Mouse (Mus musculus): ENCODE measurements around the gene Ppp1r13b. TPM values are rescaled to one million over a fixed set of nuclear protein-coding genes. Genes with fewer than 3 reads are reported as not detected.

The Ppp1r13b gene
- polyA plus RNA-seq, 1 experiment from 2014 or later = 19.7 TPM

- Histone ChIP-seq H3K4me3 (replicated peaks) (no peak overlapping the region), H3K4me2 (replicated peaks) (no peak overlapping the region), H3K4me1 (replicated peaks) (no peaks in the 10 kb centered on the region), H3K9me3 (no peaks in the 10 kb centered on the region), H3K27me3 (no peaks in the 10 kb centered on the region), H3K27ac (no peak overlapping the region), H3K36me3 (no peaks in the 10 kb centered on the region), H3K9ac (replicated peaks) (no peak overlapping the region)
- WGBS = 91% methylated on average over 5 of the region's 5 CpGs
- ATAC-seq = no peak
Observed at GRCm38 (mm10) chr12:111872079-111872478, 35.8 kb downstream of the Ppp1r13b start.

DNA sequence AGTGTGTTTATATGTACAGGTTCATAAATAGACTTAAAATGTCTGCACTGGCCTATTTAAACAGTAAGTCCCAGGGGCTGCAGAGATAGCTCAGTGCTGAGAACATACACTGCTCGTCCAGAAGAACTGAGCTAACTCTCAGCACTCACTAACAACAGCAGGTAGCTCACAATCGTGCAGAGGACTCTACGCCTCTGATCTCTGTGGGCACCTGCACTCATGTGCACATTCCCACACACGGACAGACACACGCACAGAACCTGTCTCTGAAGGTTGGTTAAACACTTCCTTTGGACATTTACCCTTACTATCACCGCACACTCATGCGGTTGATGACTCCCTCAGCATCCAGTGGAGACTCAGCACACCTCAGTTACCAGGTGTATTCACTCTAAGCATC lies 37.1 kb downstream of the Ppp1r13b start:
- H3K27ac ChIP-seq = no peak overlapping the region
- WGBS = 88% methylated on average over 7 of the region's 7 CpGs
- no peaks in the 10 kb centered on the region for H3K27me3 ChIP-seq
- H3K4me2 ChIP-seq (replicated peaks) = no peak overlapping the region
- no peak overlapping the region for H3K4me3 ChIP-seq (replicated peaks)
- no peaks in the 10 kb centered on the region for H3K36me3 ChIP-seq
- no peaks in the 10 kb centered on the region for H3K4me1 ChIP-seq (replicated peaks)
- H3K9ac ChIP-seq (replicated peaks) = no peak overlapping the region
- no peak for ATAC-seq
- no peaks in the 10 kb centered on the region for H3K9me3 ChIP-seq

DNA sequence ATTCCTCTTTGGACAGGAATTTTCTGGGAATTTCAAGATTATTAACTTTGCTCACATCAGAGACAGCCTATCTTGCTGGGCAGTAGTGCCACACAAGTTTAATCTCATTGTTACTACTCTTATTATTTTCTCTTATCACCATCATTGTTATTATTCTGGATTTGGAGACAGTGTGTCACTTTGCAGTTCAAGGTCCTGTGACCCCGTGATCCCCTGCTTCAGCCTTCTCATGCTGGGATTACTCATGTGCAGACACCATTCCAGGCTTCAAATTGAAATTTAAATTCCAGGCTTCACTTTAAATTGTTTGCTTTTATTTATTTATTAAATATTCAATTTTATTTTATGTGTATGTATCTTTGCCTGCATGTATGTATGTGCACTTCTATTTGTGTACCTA lies 38.1 kb downstream of the Ppp1r13b start:
- H3K4me1 ChIP-seq (replicated peaks) = no peaks in the 10 kb centered on the region
- H3K9me3 ChIP-seq = no peaks in the 10 kb centered on the region
- WGBS = 78% methylated on average over 1 of the region's 1 CpGs
- no peak overlapping the region for H3K27ac ChIP-seq
- H3K9ac ChIP-seq (replicated peaks) = no peak overlapping the region
- no peak for ATAC-seq
- H3K4me2 ChIP-seq (replicated peaks) = no peak overlapping the region
- peaks cover 2% of the 10 kb centered on the region; the same call in 1 of the 2 replicates for H3K36me3 ChIP-seq
- no peak overlapping the region for H3K4me3 ChIP-seq (replicated peaks)
- no peaks in the 10 kb centered on the region for H3K27me3 ChIP-seq

DNA sequence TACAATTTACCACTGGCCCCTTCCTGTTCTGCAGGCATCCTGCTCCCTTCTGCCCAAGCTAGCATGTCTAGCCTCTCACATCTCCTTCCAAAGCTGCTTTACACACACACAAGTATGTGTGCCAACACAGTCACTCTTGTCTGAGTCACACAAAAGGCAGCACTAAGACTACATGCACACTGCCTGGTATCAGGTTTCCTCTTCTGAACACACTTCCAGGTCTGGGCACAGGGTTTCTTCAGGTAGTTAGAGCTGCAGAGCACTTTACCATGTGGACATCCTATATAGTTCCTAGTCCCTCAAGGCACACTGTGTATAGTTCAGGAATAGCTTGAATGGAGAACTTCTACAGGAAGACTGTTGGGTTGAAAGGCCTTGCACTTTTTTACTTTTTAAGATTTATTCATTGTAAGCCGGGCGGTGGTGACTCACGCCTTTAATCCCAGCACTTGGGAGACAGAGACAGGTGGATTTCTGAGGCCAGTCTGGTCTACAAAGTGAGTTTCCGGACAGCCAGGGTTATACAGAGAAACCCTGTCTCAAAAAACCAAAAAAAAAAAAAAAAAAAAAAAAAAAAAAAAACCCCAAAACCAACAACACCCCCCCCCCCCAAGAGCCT lies 43.6 kb downstream of the Ppp1r13b start:
- WGBS = 90% methylated on average over 4 of the region's 4 CpGs
- H3K9me3 ChIP-seq = no peaks in the 10 kb centered on the region
- ATAC-seq = no peak

DNA sequence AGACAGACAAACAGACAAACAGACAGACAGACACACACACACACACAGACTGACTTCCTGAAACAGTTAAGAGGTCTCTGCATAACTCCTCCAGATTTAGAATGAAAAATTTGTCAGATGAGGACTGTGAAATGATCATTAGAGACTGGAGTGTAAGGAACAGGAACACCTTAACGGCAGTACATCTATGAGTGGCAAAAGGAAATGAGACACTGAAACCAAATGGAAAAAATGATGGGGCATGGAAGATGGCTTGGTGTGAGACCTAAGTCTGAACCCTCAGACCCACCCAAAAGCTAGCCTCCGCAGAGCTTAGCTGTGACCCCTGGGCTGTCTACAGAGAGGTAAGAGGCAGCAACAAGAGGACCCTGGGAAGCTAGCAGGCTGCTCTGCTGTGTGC lies 52.5 kb downstream of the Ppp1r13b start:
- WGBS = 83% methylated on average over 2 of the region's 2 CpGs

More for the DNA sequence above, 43.6 kb downstream of the Ppp1r13b start:
- no peaks in the 10 kb centered on the region for H3K4me1 ChIP-seq (replicated peaks)
- H3K9ac ChIP-seq (replicated peaks) = no peak overlapping the region
- no peaks in the 10 kb centered on the region for H3K27me3 ChIP-seq
- no peak overlapping the region for H3K27ac ChIP-seq
- no peak overlapping the region for H3K4me3 ChIP-seq (replicated peaks)
- H3K4me2 ChIP-seq (replicated peaks) = no peak overlapping the region
- peaks cover 7% of the 10 kb centered on the region; the same call in 1 of the 2 replicates for H3K36me3 ChIP-seq

DNA sequence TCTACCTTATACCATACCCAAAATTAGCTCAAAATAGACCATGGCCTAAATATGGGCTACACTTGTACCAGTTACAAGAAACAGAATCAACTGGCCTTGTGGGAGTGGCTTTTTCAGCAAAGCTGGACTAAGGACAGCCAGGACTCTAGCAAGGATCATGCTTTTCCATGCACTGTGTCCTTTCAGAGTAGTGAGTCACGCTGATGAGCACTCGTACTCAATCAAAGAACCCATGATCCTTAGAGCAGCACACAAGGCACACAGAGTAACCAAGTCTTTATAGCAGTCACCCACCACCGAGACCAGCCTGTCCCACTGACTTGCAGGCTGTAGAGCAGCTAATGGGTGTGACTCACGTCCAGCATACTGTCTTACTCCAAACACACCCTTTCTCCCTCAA lies 54.4 kb downstream of the Ppp1r13b start:
- H3K36me3 ChIP-seq = 0 out of 2 replicates have a peak, but pooled peaks cover 3% of the 10 kb centered on the region
- H3K4me3 ChIP-seq (replicated peaks) = no peak overlapping the region
- H3K27me3 ChIP-seq = no peaks in the 10 kb centered on the region
- WGBS = 81% methylated on average over 4 of the region's 4 CpGs
- no peaks in the 10 kb centered on the region for H3K4me1 ChIP-seq (replicated peaks)
- ATAC-seq = no peak
- no peak overlapping the region for H3K9ac ChIP-seq (replicated peaks)
- H3K9me3 ChIP-seq = no peaks in the 10 kb centered on the region
- no peak overlapping the region for H3K27ac ChIP-seq
- no peak overlapping the region for H3K4me2 ChIP-seq (replicated peaks)

More for the DNA sequence above, 52.5 kb downstream of the Ppp1r13b start:
- Histone ChIP-seq H3K4me3 (replicated peaks) (no peak overlapping the region), H3K4me2 (replicated peaks) (no peak overlapping the region), H3K27me3 (no peaks in the 10 kb centered on the region), H3K36me3 (peaks cover 3% of the 10 kb centered on the region; the same call in 1 of the 2 replicates), H3K4me1 (replicated peaks) (no peaks in the 10 kb centered on the region), H3K9me3 (0 out of 2 replicates have a peak, but pooled peaks cover 3% of the 10 kb centered on the region), H3K9ac (replicated peaks) (no peak overlapping the region), H3K27ac (no peak overlapping the region)
- ATAC-seq = no peak

GRCm38 (mm10) chr12:111853011-111853436 lies 54.9 kb downstream of the Ppp1r13b start:
- ATAC-seq = no peak
- Histone ChIP-seq H3K4me3 (replicated peaks) (no peak overlapping the region), H3K4me1 (replicated peaks) (no peaks in the 10 kb centered on the region), H3K27me3 (no peaks in the 10 kb centered on the region), H3K9me3 (no peaks in the 10 kb centered on the region), H3K9ac (replicated peaks) (no peak overlapping the region), H3K4me2 (replicated peaks) (no peak overlapping the region), H3K36me3 (0 out of 2 replicates have a peak, but pooled peaks cover 1% of the 10 kb centered on the region), H3K27ac (no peak overlapping the region)
- 74% methylated on average over 10 of the region's 10 CpGs for WGBS

- ATAC-seq = no peak
- Histone ChIP-seq H3K9me3 (no peaks in the 10 kb centered on the region), H3K4me2 (replicated peaks) (no peak overlapping the region), H3K9ac (replicated peaks) (no peak overlapping the region), H3K4me3 (replicated peaks) (no peak overlapping the region), H3K27ac (0 out of 2 replicates have a peak overlapping the region, but pooled peaks have one; percentile 4), H3K36me3 (no peaks in the 10 kb centered on the region), H3K27me3 (no peaks in the 10 kb centered on the region), H3K4me1 (replicated peaks) (no peaks in the 10 kb centered on the region)
- WGBS = 73% methylated on average over 5 of the region's 5 CpGs
Observed at GRCm38 (mm10) chr12:111851745-111852144, 56.2 kb downstream of the Ppp1r13b start.

GRCm38 (mm10) chr12:111851235-111851634 lies 56.7 kb downstream of the Ppp1r13b start:
- WGBS = 60% methylated on average over 2 of the region's 2 CpGs
- no peaks in the 10 kb centered on the region for H3K9me3 ChIP-seq

DNA sequence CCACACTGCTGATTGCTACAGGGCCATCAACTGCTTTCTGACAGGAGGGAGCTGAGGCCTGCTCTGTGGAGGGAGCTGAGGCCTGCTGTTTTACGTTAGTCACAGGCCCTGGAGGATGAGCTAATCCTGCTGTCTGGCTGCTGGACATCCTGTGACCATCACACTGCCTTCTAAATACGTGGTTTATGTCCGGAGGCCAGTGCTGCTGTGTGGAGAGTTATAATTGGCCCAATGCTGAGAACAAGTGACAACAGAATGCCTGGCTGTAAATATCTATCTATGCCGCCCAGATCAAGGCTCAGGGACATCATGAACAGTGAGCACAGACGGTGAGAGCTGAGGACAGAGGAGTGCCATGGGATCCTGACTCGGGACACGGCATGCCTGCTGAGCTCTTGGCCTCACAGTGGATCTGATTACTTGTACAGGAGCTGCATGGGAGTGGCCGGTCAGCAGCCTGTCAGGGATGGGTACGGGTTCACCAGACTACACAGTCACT lies 59.6 kb downstream of the Ppp1r13b start:
- H3K4me2 ChIP-seq (replicated peaks) = no peak overlapping the region
- no peak overlapping the region for H3K27ac ChIP-seq
- WGBS = 77% methylated on average over 9 of the region's 9 CpGs
- H3K9ac ChIP-seq (replicated peaks) = no peak overlapping the region
- no peak for ATAC-seq
- no peak overlapping the region for H3K4me3 ChIP-seq (replicated peaks)
- H3K27me3 ChIP-seq = no peaks in the 10 kb centered on the region
- H3K9me3 ChIP-seq = no peaks in the 10 kb centered on the region
- H3K4me1 ChIP-seq (replicated peaks) = no peaks in the 10 kb centered on the region
- peaks cover 1% of the 10 kb centered on the region; the same call in 1 of the 2 replicates for H3K36me3 ChIP-seq

More at GRCm38 (mm10) chr12:111851235-111851634, 56.7 kb downstream of the Ppp1r13b start:
- Histone ChIP-seq H3K27ac (0 out of 2 replicates have a peak overlapping the region, but pooled peaks have one; percentile 4), H3K27me3 (no peaks in the 10 kb centered on the region), H3K9ac (replicated peaks) (no peak overlapping the region), H3K4me1 (replicated peaks) (no peaks in the 10 kb centered on the region), H3K4me2 (replicated peaks) (no peak overlapping the region), H3K36me3 (no peaks in the 10 kb centered on the region), H3K4me3 (replicated peaks) (no peak overlapping the region)
- ATAC-seq = no peak

DNA sequence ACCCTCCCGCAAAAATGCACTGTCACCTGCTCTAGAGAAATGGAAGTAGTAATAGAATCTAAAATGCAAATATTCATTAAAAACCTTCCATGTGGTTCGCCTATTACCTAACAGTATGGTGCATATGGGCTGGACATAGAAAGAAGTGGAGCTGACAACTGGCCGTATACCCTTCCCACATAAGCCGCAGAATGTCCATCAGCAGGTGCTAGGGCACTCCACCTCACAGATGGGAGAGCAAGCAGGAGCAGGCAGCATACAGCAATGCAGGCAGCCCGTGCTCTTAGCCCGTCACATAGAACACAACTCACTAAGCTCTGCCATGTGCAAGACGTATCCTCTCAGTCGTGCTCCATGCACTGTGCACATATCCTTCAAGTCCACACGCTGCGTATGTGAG lies 61.1 kb downstream of the Ppp1r13b start:
- Histone ChIP-seq H3K27ac (no peak overlapping the region), H3K4me2 (replicated peaks) (no peak overlapping the region), H3K9me3 (no peaks in the 10 kb centered on the region), H3K4me3 (replicated peaks) (no peak overlapping the region), H3K4me1 (replicated peaks) (no peaks in the 10 kb centered on the region), H3K9ac (replicated peaks) (no peak overlapping the region), H3K36me3 (peaks cover 10% of the 10 kb centered on the region), H3K27me3 (no peaks in the 10 kb centered on the region)
- 85% methylated on average over 10 of the region's 10 CpGs for WGBS
- ATAC-seq = no peak

DNA sequence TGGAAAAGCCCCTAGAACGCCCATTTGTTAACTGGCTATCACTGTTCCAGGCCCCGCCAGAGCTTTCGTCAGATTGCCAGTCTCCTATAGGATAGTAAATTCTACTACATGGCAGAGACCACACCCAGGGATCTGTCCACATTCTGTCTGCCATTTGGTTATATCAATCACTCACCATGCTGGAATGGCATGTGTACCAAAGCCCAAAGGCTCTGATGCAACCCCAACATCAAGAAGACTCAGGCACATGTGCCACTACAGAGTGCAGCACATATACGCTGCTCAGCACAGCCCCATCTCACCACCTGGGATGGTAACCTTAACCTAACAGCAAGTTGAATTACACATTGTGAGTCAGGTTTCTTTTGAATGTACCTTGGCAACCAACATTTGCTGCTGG lies 62.0 kb downstream of the Ppp1r13b start:
- Histone ChIP-seq H3K27me3 (no peaks in the 10 kb centered on the region), H3K4me3 (replicated peaks) (no peak overlapping the region), H3K27ac (no peak overlapping the region), H3K4me1 (replicated peaks) (no peaks in the 10 kb centered on the region), H3K9ac (replicated peaks) (no peak overlapping the region), H3K36me3 (peaks cover 10% of the 10 kb centered on the region), H3K4me2 (replicated peaks) (no peak overlapping the region), H3K9me3 (no peaks in the 10 kb centered on the region)
- ATAC-seq = no peak
- WGBS = 86% methylated on average over 4 of the region's 4 CpGs

Measured in midbrain, embryonic 13.5 days (tissue).